Mouse (Mus musculus): ENCODE data around the gene Tmem132c. TPM values are rescaled to one million over a fixed set of nuclear protein-coding genes. Genes with fewer than 3 reads are reported as not detected.

Tmem132c gene
- total and polyA plus RNA-seq, 2 experiments, result under 0.01 TPM; not detected in 1

DNA sequence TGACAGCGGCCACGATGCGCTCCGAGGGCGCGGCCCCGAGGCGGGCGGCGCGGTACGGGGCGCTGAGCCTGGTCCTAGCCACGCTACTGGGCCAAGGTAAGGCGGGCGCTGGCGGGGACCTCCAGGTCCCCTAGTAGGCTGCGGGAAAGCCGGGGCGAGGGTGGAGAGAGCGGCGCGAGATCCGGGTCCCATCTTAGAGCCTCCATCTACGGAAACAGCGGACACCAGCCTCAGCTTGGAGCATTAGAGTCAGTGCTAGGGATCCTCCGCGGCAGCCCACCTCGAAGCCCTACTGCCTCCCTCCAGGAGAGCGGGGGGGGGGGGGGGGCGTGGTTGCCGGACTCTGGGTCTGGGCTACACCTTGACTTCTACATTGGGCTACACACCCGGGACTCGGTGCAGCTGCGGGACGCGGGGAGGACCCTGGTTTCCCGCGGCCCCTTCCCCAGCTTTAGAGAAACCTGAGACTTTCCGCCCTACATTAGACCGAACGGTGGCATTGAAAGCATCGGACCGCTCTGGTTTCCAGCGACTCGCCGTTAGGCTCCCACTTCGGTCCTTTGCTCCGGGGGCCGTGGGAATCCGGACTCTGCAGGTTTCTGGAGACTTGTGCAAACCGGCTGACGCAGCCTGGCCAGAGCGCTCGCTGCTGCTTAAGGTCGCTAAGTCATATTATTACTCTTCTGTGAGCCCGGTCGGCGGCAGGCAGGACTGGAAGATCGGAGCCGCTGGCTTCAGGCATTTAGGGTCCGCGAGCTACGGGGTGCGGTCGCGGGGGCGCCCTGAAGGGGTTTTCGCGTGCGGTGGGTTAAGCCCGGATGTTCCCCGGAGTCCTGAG lies 536 bp downstream of the Tmem132c start:
- H3K27me3 ChIP-seq (ENCODE audit: control insufficient read depth, insufficient read depth, low read length), result peaks cover 18% of the 10 kb centered on the region
- TF ChIP-seq POLR2A (IDR thresholded peaks at IDR 0.05; ENCODE audit: extremely low read depth, insufficient read depth, low read length) (no peak), CTCF (IDR thresholded peaks at IDR 0.05; ENCODE audit: low read depth, low read length) (no peak)
- no peaks in the 10 kb centered on the region for H3K79me2 ChIP-seq (ENCODE audit: control insufficient read depth, insufficient read depth, low read length)
- no peaks in the 10 kb centered on the region for H3K4me1 ChIP-seq (ENCODE audit: control insufficient read depth, insufficient read depth, low read length)
- H3K27ac ChIP-seq (replicated peaks; ENCODE audit: insufficient read depth, low read depth, low read length), result no peak overlapping the region
- peak overlapping the region; percentile 11; the same call in 1 of the 2 replicates for H3K4me3 ChIP-seq (ENCODE audit: insufficient read depth, low read depth, low read length)
- H3K36me3 ChIP-seq (ENCODE audit: control insufficient read depth, insufficient read depth, low read length), result no peaks in the 10 kb centered on the region
- 3% methylated on average over 73 of the region's 73 CpGs for WGBS
- no peak overlapping the region for H3K9ac ChIP-seq (ENCODE audit: low read depth, low read length)
- DNase-seq (ENCODE audit: extremely low read depth, low read depth, low spot score), result no peak

DNA sequence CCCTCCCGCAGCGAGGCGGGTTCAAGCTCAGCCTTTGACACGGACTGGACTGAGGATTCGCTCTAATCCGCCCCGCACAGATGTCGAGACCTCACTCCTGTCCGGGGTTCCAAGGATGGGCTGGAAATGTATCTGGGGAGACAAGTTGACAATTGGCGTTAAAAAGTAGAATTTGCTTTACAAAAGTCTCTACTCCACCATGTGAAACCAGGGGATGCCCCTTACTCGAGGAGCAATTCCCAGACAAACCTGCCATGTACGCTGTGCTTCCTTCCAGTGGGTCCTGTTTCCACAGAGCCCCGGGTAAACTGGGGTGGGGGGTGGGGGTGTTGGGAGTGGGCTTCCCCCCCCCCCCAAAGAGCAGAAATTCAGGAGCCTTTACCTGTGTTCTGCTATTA lies 1.2 kb downstream of the Tmem132c start:
- H3K4me3 ChIP-seq (ENCODE audit: insufficient read depth, low read depth, low read length), result no peak overlapping the region
- H3K9ac ChIP-seq (ENCODE audit: low read depth, low read length), result no peak overlapping the region
- H3K27ac ChIP-seq (replicated peaks; ENCODE audit: insufficient read depth, low read depth, low read length), result no peak overlapping the region
- no peak for DNase-seq (ENCODE audit: extremely low read depth, low read depth, low spot score)
- 2% methylated on average over 13 of the region's 13 CpGs for WGBS
- H3K27me3 ChIP-seq (ENCODE audit: control insufficient read depth, insufficient read depth, low read length), result peaks cover 18% of the 10 kb centered on the region
- no peaks in the 10 kb centered on the region for H3K79me2 ChIP-seq (ENCODE audit: control insufficient read depth, insufficient read depth, low read length)
- H3K36me3 ChIP-seq (ENCODE audit: control insufficient read depth, insufficient read depth, low read length), result no peaks in the 10 kb centered on the region
- no peak for TF ChIP-seq CTCF (IDR thresholded peaks at IDR 0.05; ENCODE audit: low read depth, low read length)
- TF ChIP-seq POLR2A (IDR thresholded peaks at IDR 0.05; ENCODE audit: extremely low read depth, insufficient read depth, low read length), result no peak
- H3K4me1 ChIP-seq (ENCODE audit: control insufficient read depth, insufficient read depth, low read length), result no peaks in the 10 kb centered on the region

DNA sequence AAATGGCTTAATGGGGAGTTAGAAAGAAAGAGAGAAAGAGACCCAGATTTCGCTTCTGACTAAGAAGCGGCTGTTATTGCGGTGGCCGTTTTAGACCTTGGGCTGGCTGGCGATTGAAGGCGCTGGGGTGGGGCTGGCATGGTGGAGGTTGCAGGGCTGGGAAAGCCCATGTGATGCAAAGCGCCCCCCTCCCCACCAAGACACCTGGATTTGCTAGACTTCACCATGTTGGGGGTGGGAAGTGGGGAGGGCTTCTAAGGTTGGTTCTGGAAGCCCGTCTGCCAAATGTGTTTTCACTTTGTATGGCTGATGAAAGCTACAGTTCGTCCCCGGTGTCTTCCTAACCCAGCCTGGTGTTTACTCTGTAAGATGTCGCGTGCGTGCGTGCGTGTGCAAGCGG lies 1.6 kb downstream of the Tmem132c start:
- Histone ChIP-seq H3K27me3 (ENCODE audit: control insufficient read depth, insufficient read depth, low read length) (peaks cover 18% of the 10 kb centered on the region), H3K79me2 (ENCODE audit: control insufficient read depth, insufficient read depth, low read length) (no peaks in the 10 kb centered on the region), H3K36me3 (ENCODE audit: control insufficient read depth, insufficient read depth, low read length) (no peaks in the 10 kb centered on the region), H3K27ac (replicated peaks; ENCODE audit: insufficient read depth, low read depth, low read length) (no peak overlapping the region), H3K9ac (ENCODE audit: low read depth, low read length) (no peak overlapping the region), H3K4me3 (ENCODE audit: insufficient read depth, low read depth, low read length) (no peak overlapping the region), H3K4me1 (ENCODE audit: control insufficient read depth, insufficient read depth, low read length) (no peaks in the 10 kb centered on the region)
- TF ChIP-seq CTCF (IDR thresholded peaks at IDR 0.05; ENCODE audit: low read depth, low read length), result no peak
- no peak for TF ChIP-seq POLR2A (IDR thresholded peaks at IDR 0.05; ENCODE audit: extremely low read depth, insufficient read depth, low read length)
- DNase-seq (ENCODE audit: extremely low read depth, low read depth, low spot score), result no peak
- WGBS, result 2% methylated on average over 16 of the region's 16 CpGs

DNA sequence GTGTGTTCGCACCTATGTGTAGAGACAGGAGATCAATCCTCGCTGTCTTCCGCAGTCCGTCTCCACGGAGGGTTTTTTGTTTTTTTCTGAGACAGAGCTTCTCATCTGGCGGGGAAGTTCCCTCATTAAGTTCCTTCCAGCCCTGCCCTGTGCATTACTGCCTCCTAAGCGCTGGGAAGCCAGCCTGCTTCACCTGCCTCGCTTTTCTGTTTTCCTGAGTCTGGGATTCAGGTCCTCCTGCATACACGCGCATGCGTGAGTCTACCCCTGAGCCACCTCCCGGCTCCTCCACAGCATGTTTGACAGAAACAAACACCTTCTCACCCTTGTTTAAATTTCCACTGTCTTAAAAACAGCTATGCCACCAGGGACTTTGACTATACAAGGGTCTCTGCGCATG lies 2.0 kb downstream of the Tmem132c start:
- WGBS, result 10% methylated on average over 13 of the region's 13 CpGs
- H3K27me3 ChIP-seq (ENCODE audit: control insufficient read depth, insufficient read depth, low read length), result peaks cover 18% of the 10 kb centered on the region
- DNase-seq (ENCODE audit: extremely low read depth, low read depth, low spot score), result no peak
- H3K9ac ChIP-seq (ENCODE audit: low read depth, low read length), result no peak overlapping the region
- no peaks in the 10 kb centered on the region for H3K79me2 ChIP-seq (ENCODE audit: control insufficient read depth, insufficient read depth, low read length)
- no peak overlapping the region for H3K27ac ChIP-seq (replicated peaks; ENCODE audit: insufficient read depth, low read depth, low read length)
- no peak overlapping the region for H3K4me3 ChIP-seq (ENCODE audit: insufficient read depth, low read depth, low read length)
- TF ChIP-seq POLR2A (IDR thresholded peaks at IDR 0.05; ENCODE audit: extremely low read depth, insufficient read depth, low read length) (no peak), CTCF (IDR thresholded peaks at IDR 0.05; ENCODE audit: low read depth, low read length) (no peak)
- H3K36me3 ChIP-seq (ENCODE audit: control insufficient read depth, insufficient read depth, low read length), result no peaks in the 10 kb centered on the region
- no peaks in the 10 kb centered on the region for H3K4me1 ChIP-seq (ENCODE audit: control insufficient read depth, insufficient read depth, low read length)

DNA sequence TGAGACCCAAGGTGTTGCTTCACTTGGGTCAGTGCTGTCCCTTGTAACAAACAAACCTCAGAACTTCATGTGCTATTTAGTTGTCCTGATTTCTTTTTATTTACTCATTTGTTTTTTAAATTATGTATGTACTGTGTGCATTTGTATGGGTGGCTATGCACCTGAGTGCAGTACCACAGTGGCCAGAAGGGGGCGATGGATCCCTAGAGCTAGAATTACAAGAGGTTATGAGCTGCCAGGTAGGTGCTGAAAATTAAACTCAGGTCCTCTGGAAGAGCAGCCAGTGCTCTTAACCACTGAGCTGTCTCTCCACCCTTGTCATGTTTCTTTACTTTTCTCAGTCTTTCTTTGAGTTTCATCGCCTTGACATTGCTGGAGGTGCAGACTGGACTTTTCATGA lies 11.7 kb downstream of the Tmem132c start:
- H3K27me3 ChIP-seq (ENCODE audit: control insufficient read depth, insufficient read depth, low read length), result no peaks in the 10 kb centered on the region
- no peaks in the 10 kb centered on the region for H3K36me3 ChIP-seq (ENCODE audit: control insufficient read depth, insufficient read depth, low read length)
- WGBS, result 57% methylated on average over 2 of the region's 2 CpGs
- no peaks in the 10 kb centered on the region for H3K79me2 ChIP-seq (ENCODE audit: control insufficient read depth, insufficient read depth, low read length)
- H3K4me1 ChIP-seq (ENCODE audit: control insufficient read depth, insufficient read depth, low read length), result no peaks in the 10 kb centered on the region
- no peak overlapping the region for H3K4me3 ChIP-seq (ENCODE audit: insufficient read depth, low read depth, low read length)
- no peak overlapping the region for H3K9ac ChIP-seq (ENCODE audit: low read depth, low read length)
- DNase-seq (ENCODE audit: extremely low read depth, low read depth, low spot score), result no peak
- TF ChIP-seq CTCF (IDR thresholded peaks at IDR 0.05; ENCODE audit: low read depth, low read length) (no peak), POLR2A (IDR thresholded peaks at IDR 0.05; ENCODE audit: extremely low read depth, insufficient read depth, low read length) (no peak)
- no peak overlapping the region for H3K27ac ChIP-seq (replicated peaks; ENCODE audit: insufficient read depth, low read depth, low read length)

DNA sequence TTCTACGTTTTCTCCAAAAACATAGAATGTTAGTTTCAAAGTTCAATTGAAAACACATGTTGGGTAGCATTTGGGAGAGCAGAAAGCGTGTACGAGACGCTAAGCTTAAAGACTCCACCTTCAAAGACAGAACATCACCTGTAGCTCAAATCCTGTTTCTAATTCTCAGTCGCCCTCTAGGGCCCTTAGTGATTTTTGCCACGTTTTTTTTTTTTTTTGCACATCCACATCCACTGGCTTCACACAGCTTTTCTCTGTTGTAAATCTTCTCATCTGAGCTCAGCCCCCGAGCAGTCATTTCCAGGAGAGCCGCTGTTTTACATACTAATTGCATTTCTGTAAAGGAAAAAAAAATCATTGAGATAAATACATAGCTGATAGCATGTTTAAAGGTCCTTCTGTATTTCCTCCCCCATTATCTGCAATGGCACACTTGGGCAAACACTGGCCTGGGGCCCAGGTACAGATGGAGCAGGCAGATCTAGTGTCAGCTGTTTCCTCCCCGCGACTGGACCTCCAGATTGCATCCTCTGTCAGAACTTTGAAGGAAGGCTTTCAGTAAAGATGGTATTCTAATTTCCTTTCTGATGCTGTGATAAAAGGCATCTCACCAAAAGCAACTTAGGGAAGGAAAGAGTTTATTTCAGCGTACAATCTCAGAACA lies 15.5 kb downstream of the Tmem132c start:
- Histone ChIP-seq H3K4me1 (ENCODE audit: control insufficient read depth, insufficient read depth, low read length) (no peaks in the 10 kb centered on the region), H3K27ac (replicated peaks; ENCODE audit: insufficient read depth, low read depth, low read length) (no peak overlapping the region), H3K27me3 (ENCODE audit: control insufficient read depth, insufficient read depth, low read length) (no peaks in the 10 kb centered on the region), H3K4me3 (ENCODE audit: insufficient read depth, low read depth, low read length) (no peak overlapping the region), H3K9ac (ENCODE audit: low read depth, low read length) (no peak overlapping the region), H3K36me3 (ENCODE audit: control insufficient read depth, insufficient read depth, low read length) (no peaks in the 10 kb centered on the region), H3K79me2 (ENCODE audit: control insufficient read depth, insufficient read depth, low read length) (no peaks in the 10 kb centered on the region)
- TF ChIP-seq POLR2A (IDR thresholded peaks at IDR 0.05; ENCODE audit: extremely low read depth, insufficient read depth, low read length) (no peak), CTCF (IDR thresholded peaks at IDR 0.05; ENCODE audit: low read depth, low read length) (no peak)
- 66% methylated on average over 11 of the region's 11 CpGs for WGBS
- no peak for DNase-seq (ENCODE audit: extremely low read depth, low read depth, low spot score)
